Mouse (Mus musculus) heart, postnatal 36 days (tissue): ENCODE data around the gene Uqcrq. TPM values are rescaled to one million over a fixed set of nuclear protein-coding genes. Genes with fewer than 3 reads are reported as not detected.
"Not testable (repeated sequence)": the region's sequence is repeated elsewhere in the genome, so short reads cannot be mapped to it uniquely, and the experiment has no call there.

Experiments
- DNase-seq, 2 experiments: peaks; one replicate each; pipeline ENCODE4 v3.0.0; 2021 to 2022
- intact Hi-C: fragments of 180-260 bp; cut with DNase I; formaldehyde crosslinking; loops from one replicate; pipeline ENCODE4 v1.15.1; 2025
- total RNA-seq, 2 experiments: library from RNA; stranded (reverse); gene quantifications; 2 replicates each; pipeline ENCODE4 v1.2.3; 2021

Uqcrq gene
- total RNA-seq, 2 experiments from 2014 or later, result 2,773 to 2,928 TPM

DNA sequence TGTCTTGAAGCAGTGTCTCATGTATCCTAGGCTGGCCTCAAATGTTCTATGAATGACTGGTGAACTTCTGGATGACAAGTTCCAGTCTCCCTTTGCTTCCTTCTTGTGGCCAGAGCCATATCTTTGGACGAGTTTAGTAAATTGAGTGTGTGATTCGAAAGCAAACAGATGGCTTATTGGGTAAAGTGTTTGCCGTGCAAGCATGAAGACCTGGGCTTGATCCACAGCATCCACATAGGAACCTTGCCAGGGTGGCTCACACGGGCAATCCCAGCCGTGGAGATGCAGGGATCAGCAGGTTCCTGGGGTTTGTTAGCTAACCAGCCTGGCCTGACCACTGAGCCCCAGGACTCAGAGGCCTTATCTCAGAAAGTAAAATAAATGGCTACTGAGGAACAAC is 22.4 kb upstream of the Uqcrq start:
- no peak for DNase-seq
- intact Hi-C loops, result no loop called here

DNA sequence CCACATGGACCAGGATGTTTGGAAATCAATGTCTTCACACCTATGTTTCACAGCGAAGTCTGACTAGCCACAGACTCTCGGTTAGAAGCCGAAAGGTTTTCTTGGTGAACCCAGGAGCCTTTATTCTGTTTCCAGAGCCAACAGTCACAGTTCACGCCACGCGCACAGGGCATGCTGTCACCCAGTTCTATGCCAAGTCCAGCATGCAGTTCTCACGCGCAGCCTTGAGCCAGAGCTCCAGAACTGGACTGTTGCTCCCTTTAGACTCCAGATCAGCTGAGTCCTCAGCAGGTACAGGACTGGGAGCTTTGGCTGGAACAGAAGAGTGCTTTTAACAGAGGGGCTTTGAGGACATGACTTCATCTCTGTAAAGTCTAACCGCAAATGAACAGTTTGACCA is 21.8 kb upstream of the Uqcrq start:
- intact Hi-C loops, result no loop called here
- no peak for DNase-seq

DNA sequence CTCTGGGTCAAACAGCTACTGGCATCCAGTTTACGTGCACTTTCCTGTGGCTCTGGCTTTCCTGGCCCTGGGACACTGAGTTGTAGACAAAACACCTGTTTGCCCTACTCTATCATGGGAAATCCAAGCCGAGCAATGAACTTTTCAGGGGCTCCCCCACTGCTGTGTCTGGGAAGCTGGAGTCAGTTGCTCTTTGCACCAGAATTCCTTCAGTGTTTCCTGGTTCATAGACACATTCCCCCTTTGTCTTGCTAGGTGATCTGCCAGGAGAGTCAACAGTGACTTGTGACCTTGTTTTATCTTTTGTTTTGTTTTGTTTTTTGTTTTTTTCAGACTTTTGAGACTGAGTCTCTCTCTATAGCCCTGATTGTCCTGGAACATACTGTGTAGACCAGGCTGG is 20.7 kb upstream of the Uqcrq start:
- intact Hi-C loops, result no loop called here
- DNase-seq, result no peak

DNA sequence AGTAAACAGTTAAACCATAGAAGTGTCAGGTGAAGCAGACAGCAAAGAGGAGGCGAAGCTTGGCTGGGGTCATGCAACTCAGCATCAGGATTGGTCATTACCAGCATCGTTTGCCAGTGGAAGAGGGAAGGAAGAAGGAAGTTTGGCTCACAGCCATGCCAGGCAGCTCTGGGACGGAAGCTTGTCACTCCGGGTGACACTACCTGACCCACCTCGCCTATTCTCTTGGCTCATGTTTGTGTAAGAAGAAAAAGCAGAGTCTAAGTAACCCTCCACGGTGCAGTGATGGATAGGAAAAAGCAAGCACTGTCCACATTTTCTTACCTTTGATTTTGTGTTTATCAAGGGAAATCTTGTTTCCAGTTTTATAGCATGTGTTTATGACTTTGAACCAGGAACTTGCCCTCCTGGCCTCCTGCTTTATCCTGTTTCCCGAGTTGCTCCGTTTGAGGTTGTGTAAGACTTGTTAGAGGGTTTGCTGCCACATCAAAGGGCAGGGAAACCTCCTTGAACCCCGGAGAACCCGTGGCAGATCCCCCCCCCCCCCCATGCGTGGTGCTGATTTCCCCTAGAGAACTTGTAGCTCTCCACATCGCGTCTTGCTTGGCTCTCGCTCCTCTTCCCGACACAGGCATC is 19.6 kb upstream of the Uqcrq start:
- intact Hi-C loops, result no loop called here
- no peak for DNase-seq

DNA sequence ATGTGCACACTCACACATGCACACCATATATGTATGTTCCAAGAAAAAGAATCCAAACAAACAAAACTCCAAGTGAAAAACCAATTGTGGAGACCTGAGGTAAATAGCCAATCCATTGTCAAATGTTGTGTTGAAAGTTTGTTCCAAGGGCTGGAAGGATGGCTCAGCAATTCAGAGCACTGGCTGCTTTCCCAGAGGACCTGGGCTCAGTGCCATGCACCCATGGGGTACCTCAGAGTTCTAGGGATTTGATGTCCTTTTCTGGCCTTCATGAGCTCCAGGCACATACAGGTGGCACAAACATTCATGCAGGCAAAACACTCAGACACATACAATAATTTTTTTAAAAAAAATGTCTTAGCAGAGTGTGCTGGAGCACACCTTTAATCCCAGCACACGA is 17.9 kb upstream of the Uqcrq start:
- intact Hi-C loops, result no loop called here
- DNase-seq, result peak; percentile 68 to 72

- intact Hi-C loops, result no loop called here
- DNase-seq, result no peak
These were observed 17.4 kb upstream of the Uqcrq start for GRCm38 (mm10) chr11:53447996-53448395.

GRCm38 (mm10) chr11:53446183-53446582 is 15.6 kb upstream of the Uqcrq start:
- no peak for DNase-seq
- intact Hi-C loops, result no loop called here

DNA sequence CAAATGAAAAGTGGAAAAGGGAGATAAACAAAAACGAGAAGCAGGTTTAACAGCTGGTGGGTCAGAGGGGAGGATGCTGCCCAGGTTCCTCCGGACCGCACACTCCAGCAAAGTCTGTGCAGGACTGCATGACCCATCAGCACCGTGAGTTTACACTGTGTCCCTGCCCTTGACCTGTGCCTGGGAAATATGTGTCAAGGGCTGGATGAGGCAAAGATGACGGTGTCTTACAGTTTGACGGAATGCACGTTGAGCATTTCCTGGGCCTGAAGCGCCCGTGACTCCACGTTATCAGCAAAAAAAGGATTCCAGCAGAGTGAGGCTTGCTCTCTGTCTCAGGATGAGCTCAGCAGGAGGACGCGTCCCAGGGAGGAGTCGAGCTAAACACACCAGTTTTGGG is 14.9 kb upstream of the Uqcrq start:
- intact Hi-C loops, result no loop called here
- DNase-seq, result no peak

DNA sequence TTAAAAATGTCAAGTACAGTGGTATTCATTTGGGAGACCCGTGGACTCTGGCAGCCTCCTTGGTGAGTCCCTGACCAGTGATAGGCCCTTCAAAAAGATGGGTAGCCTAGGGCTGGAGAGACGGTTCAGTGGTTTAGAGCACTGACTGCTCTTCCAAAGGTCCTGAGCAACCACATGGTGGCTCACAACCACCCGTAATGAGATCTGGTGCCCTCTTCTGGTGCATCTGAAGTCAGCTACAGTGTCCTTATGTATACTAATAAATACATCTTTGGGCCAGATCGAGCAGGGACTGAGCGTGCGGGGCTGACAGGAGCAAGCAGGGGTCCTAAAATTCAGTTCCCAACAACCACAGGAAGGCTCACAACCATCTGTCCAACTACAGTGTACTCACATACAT is 13.2 kb upstream of the Uqcrq start:
- DNase-seq, result peak in 1 of 2 experiments; percentile 32
- intact Hi-C loops, result no loop called here

DNA sequence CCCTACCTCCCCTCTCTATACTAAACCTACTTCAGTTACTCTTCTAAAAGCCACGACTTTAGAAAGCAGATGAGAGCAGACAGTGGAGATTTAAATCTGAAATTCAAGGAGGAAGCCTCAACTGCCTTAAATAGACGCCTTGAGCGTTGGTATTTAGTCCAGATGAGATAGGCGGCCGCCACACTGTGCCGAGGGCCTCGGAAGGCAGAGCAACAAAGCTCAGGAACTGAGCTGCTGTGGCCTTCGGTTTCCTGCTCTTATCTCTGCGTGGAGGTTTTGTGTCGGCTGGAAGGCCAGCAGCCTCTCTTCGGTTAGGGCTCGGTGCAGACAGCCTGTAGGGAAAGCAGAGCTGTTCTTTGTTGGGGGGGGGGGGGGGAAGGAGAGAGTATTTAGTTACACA is 11.3 kb upstream of the Uqcrq start:
- DNase-seq, result no peak
- intact Hi-C loops, result no loop called here

- intact Hi-C loops, result no loop called here
- no peak for DNase-seq
These were observed 5.7 kb upstream of the Uqcrq start for GRCm38 (mm10) chr11:53436338-53436737.

DNA sequence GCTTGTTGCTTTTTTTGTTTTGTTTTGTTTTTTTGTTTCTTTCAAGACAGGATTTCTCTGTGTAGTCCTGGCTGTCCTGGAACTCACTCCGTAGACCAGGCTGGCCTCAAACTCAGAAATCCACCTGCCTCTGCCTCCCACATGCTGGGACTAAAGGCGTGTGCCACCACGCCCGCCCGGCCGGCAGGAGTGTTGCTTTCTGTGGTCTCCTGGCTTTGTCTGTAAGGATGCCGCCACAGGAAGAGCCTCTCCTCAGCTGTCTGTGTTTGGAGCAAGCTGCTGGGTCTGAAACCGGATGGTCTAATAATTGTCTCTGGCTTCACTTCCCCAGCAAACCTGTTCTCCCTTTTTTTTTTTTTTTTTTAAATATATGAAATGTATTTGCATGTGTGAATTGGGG is 4.9 kb upstream of the Uqcrq start:
- no peak for DNase-seq
- intact Hi-C loops, result no loop called here

DNA sequence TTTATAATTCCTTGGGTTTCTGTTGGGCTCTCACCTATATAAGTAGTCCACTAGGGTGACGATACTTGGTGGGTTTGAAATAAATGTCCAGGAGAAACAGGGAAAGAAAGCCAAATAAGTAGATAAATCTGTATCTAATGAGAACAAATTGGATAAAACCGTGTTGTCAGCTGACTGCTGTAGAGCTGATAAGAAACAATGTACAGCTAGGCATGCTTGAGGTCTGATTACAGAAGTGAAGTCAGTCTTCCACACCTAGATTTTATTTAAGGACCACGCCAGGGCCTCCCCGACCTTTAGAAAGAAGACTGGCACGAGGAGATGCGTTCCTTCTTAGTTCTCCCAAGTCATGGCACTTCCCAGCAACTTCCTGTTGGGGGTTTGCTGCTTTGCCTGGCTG is 2.4 kb upstream of the Uqcrq start:
- intact Hi-C loops, result loop anchor here (2.0 to 5.0 kb wide), 2 partner anchors 34 to 131 kb away; partner anchors contain the start of gene Hspa4
- no peak for DNase-seq

- no peak for DNase-seq
- intact Hi-C loops, result loop anchor here (2.0 to 5.0 kb wide), 2 partner anchors 35 to 129 kb away; partner anchors contain the start of gene Hspa4
These were observed 871 bp upstream of the Uqcrq start for GRCm38 (mm10) chr11:53431347-53432056.

- intact Hi-C loops, result loop anchor here (5.0 kb wide), 1 partner anchor 128 kb away; the partner anchor contains the start of gene Hspa4
These were observed 346 bp downstream of the Uqcrq start for GRCm38 (mm10) chr11:53430300-53430669.

GRCm38 (mm10) chr11:53429182-53429581 is 1.4 kb downstream of the Uqcrq start:
- intact Hi-C loops, result no loop called here
- no peak for DNase-seq

More at GRCm38 (mm10) chr11:53430300-53430669, 346 bp downstream of the Uqcrq start:
- DNase-seq, result no peak

DNA sequence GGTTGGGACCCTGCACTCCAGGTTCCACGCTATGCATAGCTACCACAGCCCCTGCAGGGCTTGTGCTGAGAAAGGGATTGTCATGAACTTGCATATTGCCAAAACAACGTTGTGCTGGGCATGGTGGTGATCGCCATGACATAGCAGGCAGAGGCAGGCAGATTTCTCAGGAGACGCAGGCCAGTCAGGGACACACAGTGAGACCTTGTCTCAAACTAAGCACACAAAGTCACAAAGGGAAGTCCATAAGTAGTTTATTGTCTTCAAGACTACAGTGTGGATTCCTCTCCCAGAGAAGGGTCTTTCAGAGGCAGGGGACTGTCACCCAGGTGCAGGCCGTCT is 1.9 kb downstream of the Uqcrq start:
- intact Hi-C loops, result no loop called here
- DNase-seq, result no peak

DNA sequence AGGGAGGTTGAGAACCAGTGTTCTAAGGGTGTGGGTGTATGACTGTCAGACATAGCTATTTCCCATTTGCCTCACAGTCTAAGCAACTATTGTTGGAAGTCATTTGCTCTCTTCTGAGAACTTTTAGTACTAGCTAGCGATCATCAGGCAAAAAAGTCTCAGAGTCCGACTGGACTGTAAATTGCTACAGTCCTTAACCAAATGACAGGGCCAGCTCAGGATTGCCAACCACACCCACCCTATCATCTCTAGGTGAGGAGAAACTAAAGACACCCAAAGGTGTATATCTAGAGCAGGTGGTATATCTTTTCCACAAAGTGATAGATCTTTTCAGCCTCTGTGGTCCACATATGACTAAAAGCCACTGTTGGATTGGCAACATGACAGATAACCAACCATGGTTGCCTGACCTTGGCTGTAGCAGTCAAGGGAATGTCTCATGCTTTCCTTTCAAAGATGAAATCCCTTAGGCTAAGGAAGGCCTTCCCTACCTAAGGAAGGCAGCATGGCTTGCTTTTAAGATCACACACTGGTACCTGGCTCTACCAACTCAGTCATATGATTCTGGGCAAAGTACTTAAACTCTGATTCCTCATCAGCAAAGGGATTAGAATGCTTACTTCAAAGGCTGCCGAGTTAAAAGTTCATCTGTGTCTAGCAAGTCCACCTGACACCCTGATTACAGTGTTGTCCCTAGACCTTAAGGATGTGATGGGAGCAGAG is 2.5 kb downstream of the Uqcrq start:
- intact Hi-C loops, result no loop called here
- DNase-seq, result no peak

DNA sequence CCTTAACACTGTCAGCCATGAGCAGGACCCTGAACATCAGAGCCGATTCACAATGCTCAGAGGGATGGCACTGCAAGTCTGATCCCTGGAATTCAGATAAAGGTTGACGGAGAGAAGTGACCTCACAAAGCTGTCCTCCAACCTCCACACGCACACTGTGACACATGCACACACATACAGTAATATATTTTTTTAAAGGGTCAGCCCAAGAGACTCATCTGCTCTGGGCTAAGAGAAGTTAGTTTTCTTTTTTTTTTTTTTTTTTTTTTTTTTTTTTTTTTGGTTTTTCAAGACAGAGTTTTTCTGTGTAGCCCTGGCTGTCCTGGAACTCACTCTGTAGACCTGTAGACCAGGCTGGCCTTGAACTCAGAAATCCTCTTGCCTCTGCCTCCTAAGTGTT is 3.7 kb downstream of the Uqcrq start:
- intact Hi-C loops, DNase-seq: not testable (repeated sequence)

DNA sequence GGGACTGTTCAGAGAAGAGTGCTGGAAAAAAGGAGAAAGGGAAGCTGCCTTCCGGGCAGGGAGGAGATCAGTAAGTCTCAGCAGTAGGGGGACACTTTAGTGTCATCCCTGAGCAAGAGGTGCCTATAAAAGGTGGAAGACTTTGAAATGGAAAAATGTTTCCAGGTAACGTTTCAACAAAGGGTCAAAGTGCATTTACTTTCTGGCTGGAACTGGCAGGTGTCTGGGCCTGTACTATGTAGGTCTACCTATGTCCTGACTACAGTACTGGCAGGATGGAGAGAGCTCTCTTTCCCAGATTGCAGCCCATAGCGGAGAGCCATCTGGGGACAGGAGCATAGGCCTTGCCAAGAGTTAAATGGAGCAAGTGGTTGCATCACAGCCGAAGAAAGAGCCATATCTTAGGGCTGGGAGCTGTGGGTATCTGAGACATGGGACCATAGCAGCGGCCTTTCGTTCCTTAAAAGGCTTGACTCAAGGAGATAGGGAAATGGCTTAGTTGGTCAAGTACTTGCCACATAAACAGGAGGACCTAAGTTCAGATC is 4.8 kb downstream of the Uqcrq start:
- DNase-seq, result no peak
- intact Hi-C loops, result no loop called here

- intact Hi-C loops, result no loop called here
These were observed 5.4 kb downstream of the Uqcrq start for GRCm38 (mm10) chr11:53425251-53425650.

DNA sequence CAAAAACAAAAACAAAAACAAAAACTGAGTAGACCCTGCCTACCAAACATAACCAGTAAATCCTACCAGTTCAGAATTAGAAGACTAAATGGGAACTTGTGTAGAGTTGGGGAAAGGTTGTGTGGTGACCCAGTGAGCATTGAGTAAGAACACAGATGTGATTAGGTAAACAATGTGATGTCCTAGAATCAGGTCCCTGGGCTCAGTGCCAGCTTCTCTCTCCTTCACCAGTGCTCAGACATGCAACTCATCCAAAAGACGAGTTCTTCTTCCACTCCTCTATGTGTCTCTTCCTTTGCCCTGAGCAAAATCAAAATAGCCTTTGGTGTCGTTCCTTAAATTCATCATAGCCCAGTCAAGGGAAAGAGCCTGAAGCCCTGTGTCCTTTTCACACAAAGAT is 5.8 kb downstream of the Uqcrq start:
- intact Hi-C loops, result no loop called here
- DNase-seq, result no peak

More at GRCm38 (mm10) chr11:53425251-53425650, 5.4 kb downstream of the Uqcrq start:
- DNase-seq, result no peak
